Mouse (Mus musculus): Measurements from ENCODE around the gene P2rx5. TPM values are rescaled to one million over a fixed set of nuclear protein-coding genes. Genes with fewer than 3 reads are reported as not detected.

Gene P2rx5
- 0.35 and 0.68 TPM in 2 replicates for polyA plus RNA-seq (2012; rRNA removed)

DNA sequence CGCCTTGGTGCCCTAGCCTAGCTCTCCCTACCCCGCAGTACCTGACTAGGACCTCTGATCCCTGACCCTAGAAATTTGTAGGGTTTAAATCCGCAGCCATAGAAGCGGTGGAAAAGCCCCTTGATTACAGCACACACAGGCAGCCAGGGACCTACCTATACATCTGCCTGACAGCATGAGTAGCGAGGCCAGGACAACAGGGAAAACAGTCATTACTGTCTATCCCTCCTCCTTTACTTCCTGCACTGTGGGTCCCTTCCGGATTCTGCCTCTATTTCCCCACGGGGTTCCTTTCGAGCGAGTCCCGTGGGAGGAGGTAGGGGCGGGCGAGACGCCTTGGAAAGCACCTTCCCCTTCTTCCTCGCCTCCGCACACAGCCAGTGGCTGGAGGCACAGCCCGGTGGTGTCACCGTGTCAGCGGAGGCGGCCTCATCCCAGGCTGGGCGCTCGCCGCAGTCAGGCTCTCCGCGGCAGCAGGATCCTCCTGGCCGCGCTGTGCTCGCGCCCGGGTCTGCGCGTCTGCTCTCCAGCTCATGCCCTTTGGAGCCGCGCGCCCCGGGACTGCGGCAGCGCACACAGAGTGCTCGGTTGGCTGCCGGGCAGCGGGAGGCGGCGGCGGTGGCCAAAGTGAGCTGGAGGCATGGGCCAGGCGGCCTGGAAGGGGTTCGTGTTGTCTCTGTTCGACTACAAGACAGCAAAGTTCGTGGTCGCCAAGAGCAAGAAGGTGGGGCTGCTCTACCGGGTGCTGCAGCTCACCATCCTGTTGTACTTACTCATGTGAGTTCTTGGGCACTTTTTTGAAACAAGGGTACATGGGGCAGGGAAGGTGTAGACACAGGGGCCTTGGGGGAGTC lies at the start of gene P2rx5:
Gene P2rx5, plus strand, starts transcription at position 465 of the 854 bp plus-strand sequence.
- TF ChIP-seq CTCF (IDR thresholded peaks at IDR 0.05; ENCODE audit: extremely low read depth, insufficient read depth, low read length) (no peak), POLR2A (IDR thresholded peaks at IDR 0.05; ENCODE audit: extremely low read depth, insufficient read depth, low read length) (no peak)
- peak within 1 kb of the TSS; percentile 34; the same call in 1 of the 2 replicates for H3K4me3 ChIP-seq (ENCODE audit: insufficient read depth, low read length)
- no peaks in the 10 kb centered on the region for H3K4me1 ChIP-seq (ENCODE audit: control insufficient read depth, insufficient read depth, low read length)
- H3K27ac ChIP-seq (ENCODE audit: insufficient read depth, low read length) = no peak within 1 kb of the TSS

DNA sequence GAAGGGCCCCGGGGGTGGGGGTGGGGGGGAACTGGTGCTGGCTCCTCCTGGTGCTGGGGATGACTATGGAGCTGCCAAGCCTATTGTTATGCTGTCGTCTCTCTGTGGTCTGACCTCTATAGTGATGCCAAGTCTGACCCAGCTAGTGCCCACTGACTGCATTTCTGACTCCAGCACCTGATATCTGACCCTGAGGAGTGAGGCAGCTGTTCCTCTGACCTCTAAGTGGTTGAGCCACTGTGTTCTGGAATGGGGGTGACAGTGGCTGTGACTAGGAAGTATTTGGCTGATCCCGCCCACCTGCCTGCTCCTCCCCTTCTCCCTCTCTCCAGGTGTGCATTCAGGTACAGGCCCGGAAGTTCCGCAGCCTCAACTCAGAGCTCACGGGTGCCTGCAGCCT lies 48.8 kb upstream of the P2rx5 start:
- H3K4me1 ChIP-seq (ENCODE audit: control insufficient read depth, insufficient read depth, low read length) = no peaks in the 10 kb centered on the region
- TF ChIP-seq CTCF (IDR thresholded peaks at IDR 0.05; ENCODE audit: extremely low read depth, insufficient read depth, low read length) (no peak), POLR2A (IDR thresholded peaks at IDR 0.05; ENCODE audit: extremely low read depth, insufficient read depth, low read length) (no peak)

DNA sequence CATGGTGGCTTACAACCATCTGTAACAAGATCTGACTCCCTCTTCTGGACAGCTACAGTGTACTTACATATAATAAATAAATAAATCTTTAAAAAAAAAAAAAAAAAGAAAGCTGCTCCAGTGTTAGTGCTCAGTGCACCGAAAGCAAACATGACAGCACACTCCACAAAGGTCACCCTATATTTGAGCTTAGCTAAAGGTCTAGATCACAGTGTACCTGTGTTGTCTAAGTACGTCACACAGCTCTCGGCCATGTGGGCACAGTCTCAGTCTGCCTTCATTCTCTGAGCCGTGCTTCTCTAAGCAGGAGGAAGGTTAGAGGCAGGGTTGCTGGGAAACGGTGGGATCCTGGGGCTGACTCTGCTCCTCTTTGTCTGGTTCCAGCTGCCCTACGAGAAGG lies 33.7 kb upstream of the P2rx5 start:
- TF ChIP-seq CTCF (IDR thresholded peaks at IDR 0.05; ENCODE audit: extremely low read depth, insufficient read depth, low read length) (no peak), POLR2A (IDR thresholded peaks at IDR 0.05; ENCODE audit: extremely low read depth, insufficient read depth, low read length) (no peak)
- Histone ChIP-seq H3K4me1 (ENCODE audit: control insufficient read depth, insufficient read depth, low read length) (no peaks in the 10 kb centered on the region), H3K4me3 (ENCODE audit: insufficient read depth, low read length) (no peak overlapping the region), H3K27ac (ENCODE audit: insufficient read depth, low read length) (no peak overlapping the region)

More for the DNA sequence above, 48.8 kb upstream of the P2rx5 start:
- H3K4me3 ChIP-seq (ENCODE audit: insufficient read depth, low read length) = no peak overlapping the region
- H3K27ac ChIP-seq (ENCODE audit: insufficient read depth, low read length) = no peak overlapping the region

DNA sequence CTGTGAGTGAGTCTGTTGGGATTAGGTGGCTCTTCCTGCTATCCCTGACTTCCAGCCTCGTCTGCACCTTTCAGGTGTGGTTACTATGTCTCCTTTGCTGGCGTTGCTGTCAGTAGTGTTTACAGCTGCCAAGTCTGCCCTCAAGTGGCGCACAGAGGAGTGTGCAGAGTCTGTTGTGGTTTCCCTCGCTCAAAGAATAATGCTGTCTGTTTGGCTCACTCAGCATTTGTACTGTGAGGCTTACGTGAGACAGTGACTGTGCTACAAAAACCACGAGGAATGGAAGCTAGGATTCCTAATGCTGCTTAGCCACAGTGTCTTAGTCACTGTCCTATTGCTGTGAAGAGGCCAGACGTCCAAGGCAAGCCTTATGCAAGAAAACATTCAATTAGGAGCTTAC lies 29.2 kb upstream of the P2rx5 start:
- no peak overlapping the region for H3K27ac ChIP-seq (ENCODE audit: insufficient read depth, low read length)
- no peaks in the 10 kb centered on the region for H3K4me1 ChIP-seq (ENCODE audit: control insufficient read depth, insufficient read depth, low read length)
- TF ChIP-seq POLR2A (IDR thresholded peaks at IDR 0.05; ENCODE audit: extremely low read depth, insufficient read depth, low read length) (no peak), CTCF (IDR thresholded peaks at IDR 0.05; ENCODE audit: extremely low read depth, insufficient read depth, low read length) (peak; percentile 55)
- H3K4me3 ChIP-seq (ENCODE audit: insufficient read depth, low read length) = no peak overlapping the region

DNA sequence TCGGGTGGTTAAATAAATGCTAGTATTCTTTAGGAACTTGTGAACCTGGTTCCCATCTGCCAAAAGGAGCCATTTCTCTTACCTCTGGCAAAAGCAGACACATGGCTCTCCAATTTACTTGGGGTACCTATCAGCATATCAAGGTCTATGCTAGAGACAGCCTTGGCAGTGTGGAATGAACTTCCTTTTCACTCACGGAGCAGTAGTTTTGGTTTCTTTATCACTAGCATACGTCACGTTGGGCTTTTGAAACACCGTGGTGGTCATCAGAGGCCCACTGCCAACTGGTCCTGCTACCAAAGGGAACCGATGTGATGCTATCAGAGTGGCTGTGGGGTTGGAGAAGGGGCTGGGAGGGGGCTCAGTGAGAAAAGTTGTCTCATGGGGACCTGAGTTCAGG lies 27.2 kb upstream of the P2rx5 start:
- no peak for TF ChIP-seq CTCF (IDR thresholded peaks at IDR 0.05; ENCODE audit: extremely low read depth, insufficient read depth, low read length)
- no peak for TF ChIP-seq POLR2A (IDR thresholded peaks at IDR 0.05; ENCODE audit: extremely low read depth, insufficient read depth, low read length)
- no peaks in the 10 kb centered on the region for H3K4me1 ChIP-seq (ENCODE audit: control insufficient read depth, insufficient read depth, low read length)
- H3K27ac ChIP-seq (ENCODE audit: insufficient read depth, low read length) = no peak overlapping the region
- no peak overlapping the region for H3K4me3 ChIP-seq (ENCODE audit: insufficient read depth, low read length)

DNA sequence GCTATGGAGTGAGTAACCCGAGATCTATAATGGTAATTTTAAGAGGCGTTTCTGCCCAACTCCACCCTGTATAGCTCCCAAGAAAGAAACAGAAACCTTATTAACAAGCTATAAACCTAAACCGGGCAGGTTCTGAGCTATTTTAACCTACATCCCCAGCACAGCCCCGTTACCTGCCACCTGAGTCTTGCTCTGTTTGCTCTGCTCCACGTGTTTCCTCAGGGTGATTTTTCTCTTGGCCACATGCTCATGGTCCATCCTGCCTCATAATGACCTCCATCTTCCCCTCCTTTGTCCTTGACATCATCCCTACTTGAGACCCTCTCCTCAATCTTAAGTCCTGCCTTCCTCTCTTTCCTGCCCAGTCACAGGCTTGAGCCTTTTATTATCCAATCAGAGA lies 26.0 kb upstream of the P2rx5 start:
- H3K4me1 ChIP-seq (ENCODE audit: control insufficient read depth, insufficient read depth, low read length) = no peaks in the 10 kb centered on the region
- H3K4me3 ChIP-seq (ENCODE audit: insufficient read depth, low read length) = no peak overlapping the region
- TF ChIP-seq POLR2A (IDR thresholded peaks at IDR 0.05; ENCODE audit: extremely low read depth, insufficient read depth, low read length) (no peak), CTCF (IDR thresholded peaks at IDR 0.05; ENCODE audit: extremely low read depth, insufficient read depth, low read length) (no peak)
- no peak overlapping the region for H3K27ac ChIP-seq (ENCODE audit: insufficient read depth, low read length)

DNA sequence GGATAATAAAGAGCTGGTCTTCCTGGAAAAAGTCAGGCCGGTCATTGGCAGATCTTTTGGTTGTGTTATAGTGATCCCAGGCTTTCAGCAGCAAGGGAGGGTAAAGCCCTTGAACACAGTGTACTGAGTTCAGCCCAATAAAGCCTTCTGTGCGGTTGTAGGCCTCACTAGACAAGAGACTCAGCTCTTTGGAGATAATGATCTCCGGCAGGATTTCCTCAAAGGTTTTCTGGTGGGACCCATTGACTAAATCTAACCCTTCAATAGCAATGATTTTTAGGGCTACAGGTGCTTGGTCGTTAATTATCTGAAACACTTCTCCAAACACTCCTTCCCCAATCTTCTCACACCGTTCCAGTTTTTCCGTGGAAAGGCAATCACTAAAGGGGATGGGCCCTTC lies 23.6 kb upstream of the P2rx5 start:
- Histone ChIP-seq H3K4me1 (ENCODE audit: control insufficient read depth, insufficient read depth, low read length) (no peaks in the 10 kb centered on the region), H3K4me3 (ENCODE audit: insufficient read depth, low read length) (no peak overlapping the region), H3K27ac (ENCODE audit: insufficient read depth, low read length) (no peak overlapping the region)
- no peak for TF ChIP-seq POLR2A (IDR thresholded peaks at IDR 0.05; ENCODE audit: extremely low read depth, insufficient read depth, low read length)
- TF ChIP-seq CTCF (IDR thresholded peaks at IDR 0.05; ENCODE audit: extremely low read depth, insufficient read depth, low read length) = no peak

DNA sequence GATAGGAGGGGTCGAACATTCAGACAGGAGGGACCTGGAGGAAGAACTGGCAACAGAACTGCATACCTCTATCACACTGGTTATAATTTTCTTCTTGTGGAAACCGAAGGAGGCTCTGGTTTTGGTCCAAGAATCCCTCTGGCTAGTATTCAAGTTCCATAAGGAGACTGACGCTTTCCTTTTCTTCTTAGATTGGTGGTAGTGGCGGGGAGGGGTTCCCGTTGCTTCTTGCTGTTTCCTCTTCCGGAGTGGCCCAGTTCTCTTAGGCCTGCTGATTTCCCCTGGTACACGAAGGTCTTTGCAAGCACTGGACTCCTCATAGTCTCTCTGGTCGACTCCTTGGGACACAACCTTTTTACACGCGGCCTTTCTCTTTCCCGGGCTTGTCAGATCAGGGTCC lies 23.1 kb upstream of the P2rx5 start:
- no peak for TF ChIP-seq CTCF (IDR thresholded peaks at IDR 0.05; ENCODE audit: extremely low read depth, insufficient read depth, low read length)
- TF ChIP-seq POLR2A (IDR thresholded peaks at IDR 0.05; ENCODE audit: extremely low read depth, insufficient read depth, low read length) = no peak
- no peak overlapping the region for H3K4me3 ChIP-seq (ENCODE audit: insufficient read depth, low read length)
- no peak overlapping the region for H3K27ac ChIP-seq (ENCODE audit: insufficient read depth, low read length)
- H3K4me1 ChIP-seq (ENCODE audit: control insufficient read depth, insufficient read depth, low read length) = no peaks in the 10 kb centered on the region

DNA sequence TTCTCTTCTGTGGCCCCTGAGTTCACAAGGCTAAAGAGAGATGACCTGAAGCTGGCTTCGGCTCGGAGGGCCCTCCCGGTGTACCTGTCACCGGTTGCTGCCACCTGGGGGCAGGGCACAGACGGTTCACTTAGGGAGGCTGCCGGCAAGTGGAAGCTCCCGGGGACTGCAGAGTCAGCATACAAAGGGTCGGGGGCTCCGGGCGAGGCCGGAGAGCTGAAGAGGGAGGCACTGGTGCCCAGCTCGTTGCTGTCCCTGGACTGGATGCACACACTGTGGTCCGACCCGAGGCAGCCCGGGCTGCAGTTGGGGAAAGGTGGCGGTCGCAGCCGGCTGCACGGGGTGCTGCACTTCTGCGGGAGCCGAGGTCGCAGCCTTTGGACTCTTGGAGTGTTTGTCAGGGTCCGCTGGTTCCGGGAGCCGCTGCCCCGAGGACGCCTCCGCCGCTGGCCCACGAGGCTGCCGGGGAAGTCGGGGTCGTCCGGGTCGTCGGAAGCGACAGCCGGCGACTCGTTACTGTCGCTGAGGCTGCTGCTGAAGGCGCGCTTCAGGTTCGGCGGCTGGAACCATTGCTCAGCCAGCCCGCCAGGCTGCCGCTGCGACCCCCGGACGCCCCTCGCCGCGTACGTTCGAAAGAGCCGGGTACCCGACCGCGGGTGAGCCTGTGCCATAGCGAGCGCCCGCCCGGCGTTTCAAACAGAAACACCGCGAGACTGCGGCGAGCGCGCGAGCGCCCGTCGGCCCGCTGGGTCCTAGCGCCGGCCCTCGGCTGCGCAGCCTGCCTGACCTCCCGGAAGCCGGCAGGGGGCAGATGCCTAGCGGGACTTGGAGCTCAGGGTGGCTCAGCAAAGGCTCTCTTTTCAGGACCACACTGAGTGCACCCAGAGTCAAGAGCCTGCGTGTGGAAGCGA lies 22.4 kb upstream of the P2rx5 start, which contains the start of gene Haspin:
Gene Haspin, minus strand, starts transcription at position 704 of the 911 bp plus-strand sequence.
- Histone ChIP-seq H3K4me3 (ENCODE audit: insufficient read depth, low read length) (peak within 1 kb of the TSS; percentile 27), H3K4me1 (ENCODE audit: control insufficient read depth, insufficient read depth, low read length) (no peaks in the 10 kb centered on the region), H3K27ac (ENCODE audit: insufficient read depth, low read length) (no peak within 1 kb of the TSS)
- TF ChIP-seq POLR2A (IDR thresholded peaks at IDR 0.05; ENCODE audit: extremely low read depth, insufficient read depth, low read length) (no peak), CTCF (IDR thresholded peaks at IDR 0.05; ENCODE audit: extremely low read depth, insufficient read depth, low read length) (peak; percentile 76)

Measured in cortical plate, adult 2 months (tissue).